Mouse (Mus musculus): Measurements from ENCODE around the gene Mettl16. TPM values are rescaled to one million over a fixed set of nuclear protein-coding genes. Genes with fewer than 3 reads are reported as not detected.

The Mettl16 gene
- total and polyA plus RNA-seq, 2 experiments from 2014 or later: 3.6 to 12.7 TPM

- 37% methylated on average over 6 of the region's 6 CpGs for WGBS
- H3K4me1 ChIP-seq (ENCODE audit: control insufficient read depth, insufficient read depth): peaks cover 11% of the 10 kb centered on the region
- H3K36me3 ChIP-seq (replicated peaks; ENCODE audit: control insufficient read depth, insufficient read depth, low read length): no peaks in the 10 kb centered on the region
- no peak overlapping the region for H3K9ac ChIP-seq (replicated peaks; ENCODE audit: low read depth, low read length)
- peak overlapping the region; percentile 58 for H3K27ac ChIP-seq (ENCODE audit: low read depth)
- no peaks in the 10 kb centered on the region for H3K27me3 ChIP-seq (ENCODE audit: control insufficient read depth, insufficient read depth, low read length)
- ATAC-seq (ENCODE audit: insufficient read depth, low read depth): no peak
- TF ChIP-seq EP300 (IDR thresholded peaks at IDR 0.05; ENCODE audit: low read depth) (no peak), CTCF (IDR thresholded peaks at IDR 0.05; ENCODE audit: low read depth) (peak; percentile 50)
- no peaks in the 10 kb centered on the region for H3K9me3 ChIP-seq (replicated peaks; ENCODE audit: control insufficient read depth, low read length)
- H3K4me2 ChIP-seq (ENCODE audit: low read depth, low read length): no peak overlapping the region
- DNase-seq (ENCODE audit: low spot score): no peak
- H3K4me3 ChIP-seq (ENCODE audit: low read depth, low read length): no peak overlapping the region
Measured at GRCm38 (mm10) chr11:74768045-74768444, 2.6 kb upstream of the Mettl16 start.

DNA sequence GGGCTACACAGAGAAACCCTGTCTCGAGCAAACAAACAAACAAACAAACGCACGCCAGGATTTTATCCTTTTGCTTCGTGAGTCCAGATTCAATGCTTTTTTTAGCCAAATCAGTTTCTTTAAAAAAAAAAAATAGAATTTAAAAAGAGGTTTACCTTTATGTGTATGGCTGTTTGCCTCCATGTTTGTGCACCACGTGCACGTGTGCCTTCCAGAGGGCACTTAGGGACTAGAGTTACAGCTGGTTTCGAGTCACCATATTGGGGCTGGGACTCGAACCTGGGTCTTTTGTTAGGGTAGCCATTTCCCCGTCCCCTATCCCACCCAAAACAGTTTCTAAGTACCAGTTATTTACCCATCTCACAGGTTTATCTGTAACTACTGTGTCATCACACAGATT lies 593 bp upstream of the Mettl16 start:
- ATAC-seq (ENCODE audit: insufficient read depth, low read depth) (no peak), DNase-seq (ENCODE audit: low spot score) (no peak)
- TF ChIP-seq EP300 (IDR thresholded peaks at IDR 0.05; ENCODE audit: low read depth) (no peak), CTCF (IDR thresholded peaks at IDR 0.05; ENCODE audit: low read depth) (no peak)
- peak overlapping the region; percentile 74 for H3K4me3 ChIP-seq (ENCODE audit: low read depth, low read length)
- H3K4me2 ChIP-seq (ENCODE audit: low read depth, low read length): peak overlapping the region; percentile 71
- 81% methylated on average over 9 of the region's 9 CpGs for WGBS
- no peaks in the 10 kb centered on the region for H3K27me3 ChIP-seq (ENCODE audit: control insufficient read depth, insufficient read depth, low read length)
- peaks cover 11% of the 10 kb centered on the region for H3K4me1 ChIP-seq (ENCODE audit: control insufficient read depth, insufficient read depth)
- peak overlapping the region; percentile 67; the same call in 1 of the 2 replicates for H3K9ac ChIP-seq (replicated peaks; ENCODE audit: low read depth, low read length)
- H3K27ac ChIP-seq (ENCODE audit: low read depth): peak overlapping the region; percentile 90
- no peaks in the 10 kb centered on the region for H3K9me3 ChIP-seq (replicated peaks; ENCODE audit: control insufficient read depth, low read length)
- peaks cover 16% of the 10 kb centered on the region for H3K36me3 ChIP-seq (replicated peaks; ENCODE audit: control insufficient read depth, insufficient read depth, low read length)

DNA sequence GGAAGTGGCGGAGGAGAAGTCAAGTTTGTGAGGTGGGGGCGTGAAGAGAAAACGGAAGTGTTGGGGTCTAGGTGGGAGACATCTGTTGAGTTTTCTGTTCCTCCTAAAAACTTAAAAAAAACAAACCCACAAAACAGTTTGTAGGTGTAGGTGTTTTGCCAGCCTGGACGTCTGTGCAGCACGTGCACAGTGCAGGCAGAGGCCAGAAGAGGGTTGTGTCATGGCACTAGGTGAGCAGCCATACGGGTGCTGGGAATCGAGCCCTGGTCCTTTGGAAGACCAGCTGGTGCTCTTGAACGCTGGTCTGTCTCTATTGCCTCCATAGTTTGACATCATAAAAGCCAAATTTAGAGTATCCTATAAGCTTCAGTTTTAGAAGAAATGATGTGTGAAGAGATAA lies 604 bp downstream of the Mettl16 start:
- no peak for TF ChIP-seq CTCF (IDR thresholded peaks at IDR 0.05; ENCODE audit: low read depth)
- no peak for TF ChIP-seq EP300 (IDR thresholded peaks at IDR 0.05; ENCODE audit: low read depth)
- peak overlapping the region; percentile 71 for H3K4me2 ChIP-seq (ENCODE audit: low read depth, low read length)
- peak overlapping the region; percentile 74 for H3K4me3 ChIP-seq (ENCODE audit: low read depth, low read length)
- ATAC-seq (ENCODE audit: insufficient read depth, low read depth) (no peak), DNase-seq (ENCODE audit: low spot score) (no peak)
- WGBS: 10% methylated on average over 8 of the region's 8 CpGs
- no peaks in the 10 kb centered on the region for H3K27me3 ChIP-seq (ENCODE audit: control insufficient read depth, insufficient read depth, low read length)
- peaks cover 11% of the 10 kb centered on the region for H3K4me1 ChIP-seq (ENCODE audit: control insufficient read depth, insufficient read depth)
- H3K9me3 ChIP-seq (replicated peaks; ENCODE audit: control insufficient read depth, low read length): no peaks in the 10 kb centered on the region
- H3K9ac ChIP-seq (replicated peaks; ENCODE audit: low read depth, low read length): peak overlapping the region; percentile 67
- H3K36me3 ChIP-seq (replicated peaks; ENCODE audit: control insufficient read depth, insufficient read depth, low read length): peaks cover 26% of the 10 kb centered on the region
- H3K27ac ChIP-seq (ENCODE audit: low read depth): peak overlapping the region; percentile 90

DNA sequence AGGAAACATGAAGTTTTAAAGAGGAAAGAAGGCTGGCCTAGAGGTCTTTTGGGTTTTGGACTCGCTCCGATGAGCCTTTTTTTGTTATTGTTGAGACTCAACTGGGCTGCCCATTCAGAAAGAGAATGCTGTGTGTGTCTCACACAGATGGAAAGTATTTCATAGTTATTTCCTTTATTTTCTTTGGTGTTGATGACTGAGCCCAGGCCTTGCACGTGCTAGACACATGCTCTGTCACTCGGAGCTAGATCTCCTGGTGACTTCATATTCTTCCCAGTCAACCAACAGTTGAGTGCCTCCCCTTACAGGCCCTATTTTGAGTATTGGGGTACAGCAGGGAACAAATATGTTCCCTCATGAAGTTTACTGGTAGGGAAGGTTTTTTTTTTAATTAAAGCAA lies 1.0 kb downstream of the Mettl16 start:
- no peak for ATAC-seq (ENCODE audit: insufficient read depth, low read depth)
- 57% methylated on average over 4 of the region's 4 CpGs for WGBS
- peaks cover 26% of the 10 kb centered on the region for H3K36me3 ChIP-seq (replicated peaks; ENCODE audit: control insufficient read depth, insufficient read depth, low read length)
- H3K4me2 ChIP-seq (ENCODE audit: low read depth, low read length): peak overlapping the region; percentile 71
- peak overlapping the region; percentile 74 for H3K4me3 ChIP-seq (ENCODE audit: low read depth, low read length)
- no peak overlapping the region for H3K9ac ChIP-seq (replicated peaks; ENCODE audit: low read depth, low read length)
- TF ChIP-seq EP300 (IDR thresholded peaks at IDR 0.05; ENCODE audit: low read depth) (no peak), CTCF (IDR thresholded peaks at IDR 0.05; ENCODE audit: low read depth) (no peak)
- no peak overlapping the region for H3K27ac ChIP-seq (ENCODE audit: low read depth)
- H3K9me3 ChIP-seq (replicated peaks; ENCODE audit: control insufficient read depth, low read length): no peaks in the 10 kb centered on the region
- H3K4me1 ChIP-seq (ENCODE audit: control insufficient read depth, insufficient read depth): peaks cover 11% of the 10 kb centered on the region
- DNase-seq (ENCODE audit: low spot score): no peak
- no peaks in the 10 kb centered on the region for H3K27me3 ChIP-seq (ENCODE audit: control insufficient read depth, insufficient read depth, low read length)

DNA sequence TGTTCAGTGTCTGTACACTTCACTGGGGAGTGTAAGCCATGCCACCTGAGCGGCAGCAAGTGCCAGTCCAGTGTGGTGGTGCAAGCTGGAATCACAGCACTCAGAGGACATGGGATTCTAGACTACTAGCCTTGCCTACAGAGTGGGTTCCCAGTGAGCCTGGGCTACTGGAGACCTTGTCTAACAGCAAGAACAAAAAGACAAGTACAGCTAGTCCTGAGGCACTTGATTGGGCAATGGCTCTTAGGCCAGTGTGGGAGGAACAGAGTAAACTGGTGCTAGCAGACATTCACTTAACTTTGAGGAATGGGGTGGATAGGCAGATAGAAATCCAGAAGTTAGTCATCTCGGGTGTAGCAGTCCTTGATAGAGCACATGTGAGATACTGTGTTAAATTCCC lies 1.8 kb downstream of the Mettl16 start:
- no peak for TF ChIP-seq EP300 (IDR thresholded peaks at IDR 0.05; ENCODE audit: low read depth)
- TF ChIP-seq CTCF (IDR thresholded peaks at IDR 0.05; ENCODE audit: low read depth): no peak
- ATAC-seq (ENCODE audit: insufficient read depth, low read depth): no peak
- Histone ChIP-seq H3K9ac (replicated peaks; ENCODE audit: low read depth, low read length) (no peak overlapping the region), H3K36me3 (replicated peaks; ENCODE audit: control insufficient read depth, insufficient read depth, low read length) (peaks cover 26% of the 10 kb centered on the region), H3K27ac (ENCODE audit: low read depth) (no peak overlapping the region), H3K9me3 (replicated peaks; ENCODE audit: control insufficient read depth, low read length) (no peaks in the 10 kb centered on the region), H3K4me1 (ENCODE audit: control insufficient read depth, insufficient read depth) (peaks cover 11% of the 10 kb centered on the region), H3K4me2 (ENCODE audit: low read depth, low read length) (no peak overlapping the region), H3K27me3 (ENCODE audit: control insufficient read depth, insufficient read depth, low read length) (no peaks in the 10 kb centered on the region), H3K4me3 (ENCODE audit: low read depth, low read length) (no peak overlapping the region)
- 82% methylated on average over 2 of the region's 2 CpGs for WGBS
- DNase-seq (ENCODE audit: low spot score): no peak

DNA sequence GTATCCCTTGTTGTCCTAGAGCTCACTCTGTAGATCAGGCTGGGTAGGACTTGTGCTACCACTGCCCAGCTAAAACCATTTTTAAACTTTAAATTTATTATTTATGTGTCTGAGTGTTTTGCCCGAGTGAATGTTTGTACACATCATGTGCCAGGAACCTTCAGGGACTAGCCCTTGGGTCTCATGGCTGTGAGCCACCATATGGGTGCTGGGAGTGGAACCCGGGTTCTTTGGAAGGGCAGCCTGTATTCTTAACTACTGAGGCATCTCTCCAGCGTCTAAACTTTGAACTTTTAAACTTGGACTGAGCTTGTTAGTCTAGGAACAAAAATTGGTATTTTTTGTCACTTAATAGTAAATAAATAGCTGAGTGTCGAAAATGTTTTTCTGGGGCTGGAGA lies 22.2 kb downstream of the Mettl16 start:
- Histone ChIP-seq H3K4me1 (ENCODE audit: control insufficient read depth, insufficient read depth) (no peaks in the 10 kb centered on the region), H3K27ac (ENCODE audit: low read depth) (no peak overlapping the region)

More for the DNA sequence above, 22.2 kb downstream of the Mettl16 start:
- Histone ChIP-seq H3K36me3 (replicated peaks; ENCODE audit: control insufficient read depth, insufficient read depth, low read length) (peaks cover 61% of the 10 kb centered on the region), H3K9ac (replicated peaks; ENCODE audit: low read depth, low read length) (no peak overlapping the region), H3K9me3 (replicated peaks; ENCODE audit: control insufficient read depth, low read length) (no peaks in the 10 kb centered on the region), H3K27me3 (ENCODE audit: control insufficient read depth, insufficient read depth, low read length) (no peaks in the 10 kb centered on the region), H3K4me2 (ENCODE audit: low read depth, low read length) (no peak overlapping the region), H3K4me3 (ENCODE audit: low read depth, low read length) (no peak overlapping the region)
- no peak for ATAC-seq (ENCODE audit: insufficient read depth, low read depth)
- DNase-seq (ENCODE audit: low spot score): no peak
- TF ChIP-seq CTCF (IDR thresholded peaks at IDR 0.05; ENCODE audit: low read depth) (no peak), EP300 (IDR thresholded peaks at IDR 0.05; ENCODE audit: low read depth) (no peak)
- WGBS: 93% methylated on average over 4 of the region's 4 CpGs
